Mouse (Mus musculus) embryo, embryonic 10.5 days (tissue): ENCODE results near the gene Cnn2.

Source experiments
- DNase-seq: peaks from one replicate; pipeline ENCODE4 v3.0.0-alpha.2; 2015; ENCODE audit warnings: low spot score

Cnn2 gene

GRCm38 (mm10) chr10:79970415-79971182 lies 17.8 kb upstream of the Cnn2 start, which contains the start of gene Grin3b:
TSS of gene Grin3b (plus strand) at chr10:79970715.
- peak; percentile 26 for DNase-seq

GRCm38 (mm10) chr10:79971183-79971497 lies 17.2 kb upstream of the Cnn2 start:
- DNase-seq = peak; percentile 52

- DNase-seq = no peak
These were observed 15.6 kb upstream of the Cnn2 start for GRCm38 (mm10) chr10:79972831-79973230.

GRCm38 (mm10) chr10:79974087-79974486 lies 14.3 kb upstream of the Cnn2 start:
- no peak for DNase-seq

GRCm38 (mm10) chr10:79974668-79975067 lies 13.7 kb upstream of the Cnn2 start:
- no peak for DNase-seq

- no peak for DNase-seq
These were observed 12.2 kb upstream of the Cnn2 start for GRCm38 (mm10) chr10:79976071-79976721.

GRCm38 (mm10) chr10:79976722-79977107 lies 11.7 kb upstream of the Cnn2 start:
- DNase-seq = no peak

GRCm38 (mm10) chr10:79977324-79977723 lies 11.1 kb upstream of the Cnn2 start:
- DNase-seq = no peak

- DNase-seq = no peak
These were observed 10.3 kb upstream of the Cnn2 start for GRCm38 (mm10) chr10:79978061-79978460.

- no peak for DNase-seq
These were observed 8.8 kb upstream of the Cnn2 start for GRCm38 (mm10) chr10:79979401-79980155.

- DNase-seq = no peak
These were observed 5.2 kb upstream of the Cnn2 start for GRCm38 (mm10) chr10:79983205-79983604.

- DNase-seq = peak; percentile 72
These were observed 4.7 kb upstream of the Cnn2 start for GRCm38 (mm10) chr10:79983670-79984069.

GRCm38 (mm10) chr10:79984195-79984816 lies 4.1 kb upstream of the Cnn2 start, which contains the start of gene Tmem259:
TSS of gene Tmem259 (minus strand) at chr10:79984330.
- peak; percentile 95 for DNase-seq

- peak; percentile 99 for DNase-seq
These were observed 3.5 kb upstream of the Cnn2 start for GRCm38 (mm10) chr10:79984871-79985270.

GRCm38 (mm10) chr10:79985334-79986231 lies 2.8 kb upstream of the Cnn2 start:
- peak; percentile 68 for DNase-seq

- no peak for DNase-seq
These were observed 2.0 kb upstream of the Cnn2 start for GRCm38 (mm10) chr10:79986232-79986878.

- DNase-seq = peak; percentile 88
These were observed 1.4 kb upstream of the Cnn2 start for GRCm38 (mm10) chr10:79986963-79987362.

- no peak for DNase-seq
These were observed 446 bp upstream of the Cnn2 start for GRCm38 (mm10) chr10:79987771-79988505.

GRCm38 (mm10) chr10:79989272-79989786 lies 945 bp downstream of the Cnn2 start:
- no peak for DNase-seq

- DNase-seq = peak; percentile 67
These were observed 1.5 kb downstream of the Cnn2 start for GRCm38 (mm10) chr10:79989870-79990269.
